Mouse (Mus musculus): ENCODE measurements at regions not wholly inside any gene's neighbourhood (a gene's known extent, or its start where the extent isn't known, plus 50 kb on each side); places are given as distances from the start of the nearest gene placed in this dataset.

- no peak for DNase-seq (ENCODE audit: low spot score)
- no peaks in the 10 kb centered on the region for H3K9me3 ChIP-seq (ENCODE audit: control insufficient read depth, low read length)
- no peaks in the 10 kb centered on the region for H3K36me3 ChIP-seq (ENCODE audit: control insufficient read depth, insufficient read depth, low read length)
- no peaks in the 10 kb centered on the region for H3K4me1 ChIP-seq (ENCODE audit: control insufficient read depth, insufficient read depth, low read length)
- ATAC-seq (ENCODE audit: insufficient read depth, low FRiP score, low TSS enrichment), result no peak
- WGBS, result 81% methylated on average over 2 of the region's 2 CpGs
- no peak overlapping the region for H3K27ac ChIP-seq (ENCODE audit: low read depth, low read length)
- H3K4me2 ChIP-seq (ENCODE audit: low read depth), result no peak overlapping the region
- H3K27me3 ChIP-seq (ENCODE audit: control insufficient read depth, insufficient read depth, low read length), result no peaks in the 10 kb centered on the region
- H3K4me3 ChIP-seq (ENCODE audit: low read depth, low read length), result no peak overlapping the region
- no peak overlapping the region for H3K9ac ChIP-seq (ENCODE audit: low read length)
Measured at GRCm38 (mm10) chr10:9011906-9012305, 126.0 kb upstream of the Sash1 start.

- Histone ChIP-seq H3K4me2 (ENCODE audit: low read depth) (no peak overlapping the region), H3K27ac (ENCODE audit: low read depth, low read length) (no peak overlapping the region), H3K9me3 (ENCODE audit: control insufficient read depth, low read length) (no peaks in the 10 kb centered on the region), H3K4me1 (ENCODE audit: control insufficient read depth, insufficient read depth, low read length) (no peaks in the 10 kb centered on the region), H3K4me3 (ENCODE audit: low read depth, low read length) (no peak overlapping the region), H3K36me3 (ENCODE audit: control insufficient read depth, insufficient read depth, low read length) (no peaks in the 10 kb centered on the region), H3K9ac (ENCODE audit: low read length) (no peak overlapping the region), H3K27me3 (ENCODE audit: control insufficient read depth, insufficient read depth, low read length) (no peaks in the 10 kb centered on the region)
- no peak for DNase-seq (ENCODE audit: low spot score)
- no peak for ATAC-seq (ENCODE audit: insufficient read depth, low FRiP score, low TSS enrichment)
- 89% methylated on average over 13 of the region's 13 CpGs for WGBS
Measured at GRCm38 (mm10) chr10:9010191-9010590, 124.3 kb upstream of the Sash1 start.

- no peak overlapping the region for H3K4me3 ChIP-seq (ENCODE audit: low read depth, low read length)
- DNase-seq (ENCODE audit: low spot score) (no peak), ATAC-seq (ENCODE audit: insufficient read depth, low FRiP score, low TSS enrichment) (no peak)
- WGBS, result 74% methylated on average over 10 of the region's 10 CpGs
- H3K27ac ChIP-seq (ENCODE audit: low read depth, low read length), result no peak overlapping the region
- H3K27me3 ChIP-seq (ENCODE audit: control insufficient read depth, insufficient read depth, low read length), result no peaks in the 10 kb centered on the region
- H3K36me3 ChIP-seq (ENCODE audit: control insufficient read depth, insufficient read depth, low read length), result no peaks in the 10 kb centered on the region
- H3K4me1 ChIP-seq (ENCODE audit: control insufficient read depth, insufficient read depth, low read length), result no peaks in the 10 kb centered on the region
- H3K9ac ChIP-seq (ENCODE audit: low read length), result no peak overlapping the region
- no peak overlapping the region for H3K4me2 ChIP-seq (ENCODE audit: low read depth)
- H3K9me3 ChIP-seq (ENCODE audit: control insufficient read depth, low read length), result no peaks in the 10 kb centered on the region
Measured at GRCm38 (mm10) chr10:9005140-9005909, 119.5 kb upstream of the Sash1 start.

GRCm38 (mm10) chr10:9002261-9002660, 116.4 kb upstream of the Sash1 start:
- H3K36me3 ChIP-seq (ENCODE audit: control insufficient read depth, insufficient read depth, low read length), result no peaks in the 10 kb centered on the region
- H3K4me3 ChIP-seq (ENCODE audit: low read depth, low read length), result no peak overlapping the region
- WGBS, result 77% methylated on average over 5 of the region's 5 CpGs
- DNase-seq (ENCODE audit: low spot score), result no peak
- H3K9me3 ChIP-seq (ENCODE audit: control insufficient read depth, low read length), result no peaks in the 10 kb centered on the region
- ATAC-seq (ENCODE audit: insufficient read depth, low FRiP score, low TSS enrichment), result no peak
- no peaks in the 10 kb centered on the region for H3K4me1 ChIP-seq (ENCODE audit: control insufficient read depth, insufficient read depth, low read length)
- H3K9ac ChIP-seq (ENCODE audit: low read length), result no peak overlapping the region
- no peak overlapping the region for H3K27ac ChIP-seq (ENCODE audit: low read depth, low read length)
- H3K27me3 ChIP-seq (ENCODE audit: control insufficient read depth, insufficient read depth, low read length), result no peaks in the 10 kb centered on the region
- H3K4me2 ChIP-seq (ENCODE audit: low read depth), result no peak overlapping the region

- Histone ChIP-seq H3K4me3 (ENCODE audit: low read depth, low read length) (no peak overlapping the region), H3K27ac (ENCODE audit: low read depth, low read length) (no peak overlapping the region), H3K9me3 (ENCODE audit: control insufficient read depth, low read length) (no peaks in the 10 kb centered on the region), H3K36me3 (ENCODE audit: control insufficient read depth, insufficient read depth, low read length) (no peaks in the 10 kb centered on the region), H3K4me1 (ENCODE audit: control insufficient read depth, insufficient read depth, low read length) (no peaks in the 10 kb centered on the region), H3K9ac (ENCODE audit: low read length) (no peak overlapping the region), H3K4me2 (ENCODE audit: low read depth) (no peak overlapping the region), H3K27me3 (ENCODE audit: control insufficient read depth, insufficient read depth, low read length) (no peaks in the 10 kb centered on the region)
- 39% methylated on average over 5 of the region's 5 CpGs for WGBS
- ATAC-seq (ENCODE audit: insufficient read depth, low FRiP score, low TSS enrichment) (no peak), DNase-seq (ENCODE audit: low spot score) (no peak)
Measured at GRCm38 (mm10) chr10:8998758-8999398, 113.0 kb upstream of the Sash1 start.

- Histone ChIP-seq H3K9me3 (ENCODE audit: control insufficient read depth, low read length) (no peaks in the 10 kb centered on the region), H3K4me3 (ENCODE audit: low read depth, low read length) (no peak overlapping the region), H3K9ac (ENCODE audit: low read length) (no peak overlapping the region), H3K4me2 (ENCODE audit: low read depth) (no peak overlapping the region), H3K27ac (ENCODE audit: low read depth, low read length) (no peak overlapping the region), H3K36me3 (ENCODE audit: control insufficient read depth, insufficient read depth, low read length) (no peaks in the 10 kb centered on the region), H3K4me1 (ENCODE audit: control insufficient read depth, insufficient read depth, low read length) (no peaks in the 10 kb centered on the region), H3K27me3 (ENCODE audit: control insufficient read depth, insufficient read depth, low read length) (no peaks in the 10 kb centered on the region)
- ATAC-seq (ENCODE audit: insufficient read depth, low FRiP score, low TSS enrichment), result no peak
- WGBS, result 80% methylated on average over 2 of the region's 2 CpGs
- no peak for DNase-seq (ENCODE audit: low spot score)
Measured at GRCm38 (mm10) chr10:8998356-8998755, 112.5 kb upstream of the Sash1 start.

- no peak for ATAC-seq (ENCODE audit: insufficient read depth, low FRiP score, low TSS enrichment)
- H3K4me1 ChIP-seq (ENCODE audit: control insufficient read depth, insufficient read depth, low read length), result no peaks in the 10 kb centered on the region
- 67% methylated on average over 3 of the region's 3 CpGs for WGBS
Measured at GRCm38 (mm10) chr10:8995097-8995496, 109.2 kb upstream of the Sash1 start.

GRCm38 (mm10) chr10:8986339-8986738, 100.5 kb upstream of the Sash1 start:
- ATAC-seq (ENCODE audit: insufficient read depth, low FRiP score, low TSS enrichment), result no peak
- H3K4me1 ChIP-seq (ENCODE audit: control insufficient read depth, insufficient read depth, low read length), result no peaks in the 10 kb centered on the region
- H3K4me3 ChIP-seq (ENCODE audit: low read depth, low read length), result no peak overlapping the region
- no peak overlapping the region for H3K4me2 ChIP-seq (ENCODE audit: low read depth)
- no peak overlapping the region for H3K9ac ChIP-seq (ENCODE audit: low read length)
- H3K27me3 ChIP-seq (ENCODE audit: control insufficient read depth, insufficient read depth, low read length), result no peaks in the 10 kb centered on the region
- H3K36me3 ChIP-seq (ENCODE audit: control insufficient read depth, insufficient read depth, low read length), result no peaks in the 10 kb centered on the region
- DNase-seq (ENCODE audit: low spot score), result no peak
- H3K27ac ChIP-seq (ENCODE audit: low read depth, low read length), result no peak overlapping the region
- H3K9me3 ChIP-seq (ENCODE audit: control insufficient read depth, low read length), result no peaks in the 10 kb centered on the region
- WGBS, result 89% methylated on average over 7 of the region's 7 CpGs

More at GRCm38 (mm10) chr10:8995097-8995496, 109.2 kb upstream of the Sash1 start:
- no peak overlapping the region for H3K9ac ChIP-seq (ENCODE audit: low read length)
- H3K36me3 ChIP-seq (ENCODE audit: control insufficient read depth, insufficient read depth, low read length), result no peaks in the 10 kb centered on the region
- DNase-seq (ENCODE audit: low spot score), result no peak
- H3K9me3 ChIP-seq (ENCODE audit: control insufficient read depth, low read length), result no peaks in the 10 kb centered on the region
- H3K27me3 ChIP-seq (ENCODE audit: control insufficient read depth, insufficient read depth, low read length), result no peaks in the 10 kb centered on the region
- no peak overlapping the region for H3K4me2 ChIP-seq (ENCODE audit: low read depth)
- H3K27ac ChIP-seq (ENCODE audit: low read depth, low read length), result no peak overlapping the region
- H3K4me3 ChIP-seq (ENCODE audit: low read depth, low read length), result no peak overlapping the region

- Histone ChIP-seq H3K27ac (ENCODE audit: low read depth, low read length) (no peak overlapping the region), H3K4me3 (ENCODE audit: low read depth, low read length) (no peak overlapping the region), H3K9me3 (ENCODE audit: control insufficient read depth, low read length) (no peaks in the 10 kb centered on the region), H3K4me2 (ENCODE audit: low read depth) (no peak overlapping the region), H3K4me1 (ENCODE audit: control insufficient read depth, insufficient read depth, low read length) (no peaks in the 10 kb centered on the region), H3K9ac (ENCODE audit: low read length) (no peak overlapping the region), H3K36me3 (ENCODE audit: control insufficient read depth, insufficient read depth, low read length) (no peaks in the 10 kb centered on the region), H3K27me3 (ENCODE audit: control insufficient read depth, insufficient read depth, low read length) (no peaks in the 10 kb centered on the region)
- WGBS, result 88% methylated on average over 4 of the region's 4 CpGs
- ATAC-seq (ENCODE audit: insufficient read depth, low FRiP score, low TSS enrichment) (no peak), DNase-seq (ENCODE audit: low spot score) (no peak)
Measured at GRCm38 (mm10) chr10:8983347-8983746, 97.5 kb upstream of the Sash1 start.

Measured in neural tube, embryonic 11.5 days (tissue).